Mouse (Mus musculus): ENCODE data around the gene Phldb2. TPM values are rescaled to one million over a fixed set of nuclear protein-coding genes. Genes with fewer than 3 reads are reported as not detected.

Phldb2 gene
- polyA plus RNA-seq, 1 experiment from 2014 or later: 32.9 TPM

DNA sequence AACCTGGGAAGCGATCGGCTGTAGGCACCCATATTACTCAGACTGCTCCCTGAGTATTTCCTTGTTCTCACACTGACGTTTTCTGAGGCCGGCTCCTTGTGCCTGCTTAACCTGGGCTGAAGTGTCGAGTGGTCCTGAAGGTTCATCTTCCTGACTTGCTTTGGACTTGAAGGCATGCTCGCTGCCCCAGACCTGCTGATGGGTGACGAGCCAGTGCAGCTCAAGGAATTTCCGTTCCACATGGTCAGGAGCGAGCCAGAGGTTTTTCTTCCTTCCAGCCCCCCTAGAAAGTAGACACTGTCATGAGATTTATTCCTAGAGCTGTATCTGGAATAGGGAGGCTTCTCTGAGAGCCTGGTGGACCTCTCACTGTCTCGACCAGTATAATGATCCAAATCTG is 128.1 kb downstream of the Phldb2 start:
- ATAC-seq (ENCODE audit: low FRiP score, low read depth): no peak
- H3K27me3 ChIP-seq (replicated peaks): no peaks in the 10 kb centered on the region

DNA sequence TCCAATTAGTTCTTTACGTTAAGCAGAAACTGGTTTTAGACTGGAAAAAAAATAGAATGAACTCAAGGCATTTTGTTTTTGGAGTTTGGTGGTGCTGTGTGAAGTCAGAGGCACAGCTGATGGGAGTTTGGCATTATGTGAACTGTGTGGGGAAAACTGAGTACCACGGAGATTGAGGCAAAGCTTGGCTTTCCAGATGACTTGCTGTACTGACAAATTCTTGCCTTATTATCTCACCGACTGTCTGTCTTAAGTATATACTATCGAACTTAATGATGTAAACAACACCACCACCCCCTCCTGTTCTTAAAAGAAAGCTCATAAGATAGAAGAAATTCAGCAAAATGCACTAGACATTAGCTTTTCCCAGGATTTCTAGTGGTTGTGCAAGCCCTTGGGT is 129.4 kb downstream of the Phldb2 start:
- Histone ChIP-seq H3K27ac (no peak overlapping the region), H3K4me2 (replicated peaks) (no peak overlapping the region), H3K9ac (no peak overlapping the region), H3K4me3 (no peak overlapping the region), H3K9me3 (no peaks in the 10 kb centered on the region), H3K4me1 (no peaks in the 10 kb centered on the region), H3K36me3 (peaks cover 13% of the 10 kb centered on the region; the same call in 1 of the 2 replicates), H3K27me3 (replicated peaks) (no peaks in the 10 kb centered on the region)
- WGBS: 74% methylated on average over 4 of the region's 4 CpGs
- no peak for ATAC-seq (ENCODE audit: low FRiP score, low read depth)

More for the DNA sequence above, 128.1 kb downstream of the Phldb2 start:
- Histone ChIP-seq H3K4me3 (no peak overlapping the region), H3K36me3 (peaks cover 13% of the 10 kb centered on the region; the same call in 1 of the 2 replicates), H3K27ac (no peak overlapping the region), H3K4me1 (no peaks in the 10 kb centered on the region), H3K4me2 (replicated peaks) (no peak overlapping the region), H3K9ac (no peak overlapping the region), H3K9me3 (no peaks in the 10 kb centered on the region)
- 92% methylated on average over 10 of the region's 10 CpGs for WGBS

DNA sequence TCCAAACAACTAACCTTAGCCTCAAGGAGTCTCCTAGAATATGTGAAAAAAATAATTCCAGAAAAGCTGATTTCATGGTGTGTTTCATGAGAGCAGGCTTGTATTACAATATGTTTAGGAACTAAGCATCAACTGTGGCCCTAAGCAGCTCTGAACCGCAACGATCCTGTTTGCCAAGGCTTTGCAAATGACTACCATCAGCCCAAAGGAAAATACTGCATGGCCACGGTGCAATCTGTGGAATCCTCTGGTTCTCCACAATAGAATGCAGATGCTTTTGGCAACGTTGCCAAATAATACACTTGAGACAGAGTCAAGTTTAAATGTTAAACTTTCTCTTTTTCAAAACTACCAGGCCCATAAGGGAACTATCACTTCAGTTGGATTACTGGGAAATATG is 133.5 kb downstream of the Phldb2 start:
- Histone ChIP-seq H3K27me3 (replicated peaks) (no peaks in the 10 kb centered on the region), H3K36me3 (peaks cover 7% of the 10 kb centered on the region; the same call in 1 of the 2 replicates), H3K27ac (no peak overlapping the region), H3K9me3 (no peaks in the 10 kb centered on the region), H3K4me3 (no peak overlapping the region), H3K4me1 (no peaks in the 10 kb centered on the region), H3K4me2 (replicated peaks) (no peak overlapping the region), H3K9ac (no peak overlapping the region)
- WGBS: 90% methylated on average over 4 of the region's 4 CpGs
- no peak for ATAC-seq (ENCODE audit: low FRiP score, low read depth)

DNA sequence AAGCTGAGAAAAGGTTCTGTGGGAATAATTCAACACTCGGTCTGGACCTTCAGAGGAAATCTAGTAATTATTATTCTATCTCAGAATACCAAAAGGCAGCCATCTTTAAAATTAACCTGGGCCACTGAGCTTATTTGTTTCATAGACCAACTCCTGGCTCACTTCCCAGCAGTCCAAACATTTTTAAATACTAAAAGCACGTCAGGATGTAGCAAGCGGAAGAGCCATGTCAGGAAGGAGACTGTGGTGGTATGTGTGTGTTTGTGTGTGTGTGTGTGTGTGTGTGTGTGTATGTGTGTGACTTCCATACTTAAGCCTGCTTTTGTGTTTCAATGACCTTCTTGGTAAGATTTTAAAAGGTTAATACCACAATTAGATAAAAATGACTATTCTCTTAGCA is 135.6 kb downstream of the Phldb2 start:
- ATAC-seq (ENCODE audit: low FRiP score, low read depth): no peak
- Histone ChIP-seq H3K27me3 (replicated peaks) (no peaks in the 10 kb centered on the region), H3K9ac (no peak overlapping the region), H3K9me3 (no peaks in the 10 kb centered on the region), H3K36me3 (no peaks in the 10 kb centered on the region), H3K27ac (no peak overlapping the region), H3K4me3 (no peak overlapping the region), H3K4me2 (replicated peaks) (no peak overlapping the region), H3K4me1 (no peaks in the 10 kb centered on the region)
- WGBS: 94% methylated on average over 3 of the region's 3 CpGs

DNA sequence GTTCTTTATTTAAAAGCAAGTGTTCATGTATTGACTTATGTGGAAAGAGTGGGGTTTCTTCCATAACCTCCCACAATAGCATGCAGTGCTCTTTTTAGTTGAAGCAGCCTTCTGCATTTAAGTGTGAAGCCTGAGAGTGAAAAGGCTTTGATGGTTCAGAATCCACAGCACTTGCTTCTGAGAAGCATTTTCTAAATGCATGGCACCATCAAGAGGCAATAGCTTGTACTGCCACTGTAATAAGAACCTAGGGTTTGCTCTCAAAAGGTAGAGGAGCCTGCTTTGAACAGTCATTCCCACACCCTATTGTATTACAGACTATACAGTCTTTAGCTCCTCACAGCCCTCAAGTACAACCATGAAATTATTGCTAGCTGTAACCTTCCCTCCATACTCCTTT is 136.7 kb downstream of the Phldb2 start:
- Histone ChIP-seq H3K4me3 (no peak overlapping the region), H3K4me1 (no peaks in the 10 kb centered on the region), H3K27me3 (replicated peaks) (no peaks in the 10 kb centered on the region), H3K9ac (no peak overlapping the region), H3K36me3 (no peaks in the 10 kb centered on the region), H3K27ac (no peak overlapping the region), H3K4me2 (replicated peaks) (no peak overlapping the region), H3K9me3 (no peaks in the 10 kb centered on the region)
- ATAC-seq (ENCODE audit: low FRiP score, low read depth): no peak

DNA sequence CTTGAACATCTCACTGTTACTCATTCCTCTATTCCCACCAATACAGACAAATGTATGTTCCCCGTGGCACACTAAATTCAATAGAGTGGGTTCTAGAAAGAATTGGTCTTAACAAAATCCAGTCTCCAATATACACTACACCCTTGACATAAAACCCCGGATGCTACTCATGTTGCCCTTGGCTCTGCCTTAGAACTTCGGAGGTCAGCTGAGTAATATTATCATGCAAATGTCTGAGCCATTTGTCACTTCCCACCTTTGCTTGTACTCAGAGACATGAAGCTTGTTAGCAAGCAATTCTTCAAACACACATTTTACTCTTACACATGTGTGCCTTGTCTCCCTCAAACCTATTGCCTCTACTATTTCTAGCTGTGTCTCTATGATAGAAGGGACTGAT is 138.8 kb downstream of the Phldb2 start:
- Histone ChIP-seq H3K27me3 (replicated peaks) (no peaks in the 10 kb centered on the region), H3K4me2 (replicated peaks) (no peak overlapping the region)
- whole genome bisulfite sequencing: 69% methylated on average over 3 of the region's 3 CpGs

DNA sequence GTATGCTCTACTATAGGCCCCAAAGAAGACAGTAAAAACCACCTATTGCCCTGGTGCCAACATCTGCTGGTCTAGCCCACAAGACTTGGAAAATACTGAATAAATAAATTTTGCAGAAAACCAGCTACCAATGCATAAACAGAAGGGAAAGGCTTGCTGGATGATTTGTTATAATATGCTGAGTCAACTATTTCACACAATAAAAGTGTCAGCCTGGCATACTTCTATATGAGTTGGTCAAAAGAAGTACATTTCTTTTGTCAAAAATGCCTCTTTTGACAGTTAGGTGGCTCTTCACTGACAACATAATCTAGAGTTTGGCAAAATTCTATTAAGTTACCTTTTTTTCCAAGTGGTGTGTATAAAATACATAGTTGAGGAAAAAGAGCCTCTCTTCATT is 141.6 kb downstream of the Phldb2 start:
- Histone ChIP-seq H3K4me3 (no peak overlapping the region), H3K36me3 (peaks cover 10% of the 10 kb centered on the region; the same call in 1 of the 2 replicates), H3K4me2 (replicated peaks) (no peak overlapping the region), H3K9ac (no peak overlapping the region), H3K9me3 (no peaks in the 10 kb centered on the region), H3K4me1 (no peaks in the 10 kb centered on the region), H3K27ac (no peak overlapping the region), H3K27me3 (replicated peaks) (no peaks in the 10 kb centered on the region)
- no peak for ATAC-seq (ENCODE audit: low FRiP score, low read depth)

More for the DNA sequence above, 138.8 kb downstream of the Phldb2 start:
- Histone ChIP-seq H3K4me1 (no peaks in the 10 kb centered on the region), H3K9me3 (no peaks in the 10 kb centered on the region), H3K4me3 (no peak overlapping the region), H3K36me3 (no peaks in the 10 kb centered on the region), H3K27ac (no peak overlapping the region), H3K9ac (no peak overlapping the region)
- ATAC-seq (ENCODE audit: low FRiP score, low read depth): no peak

DNA sequence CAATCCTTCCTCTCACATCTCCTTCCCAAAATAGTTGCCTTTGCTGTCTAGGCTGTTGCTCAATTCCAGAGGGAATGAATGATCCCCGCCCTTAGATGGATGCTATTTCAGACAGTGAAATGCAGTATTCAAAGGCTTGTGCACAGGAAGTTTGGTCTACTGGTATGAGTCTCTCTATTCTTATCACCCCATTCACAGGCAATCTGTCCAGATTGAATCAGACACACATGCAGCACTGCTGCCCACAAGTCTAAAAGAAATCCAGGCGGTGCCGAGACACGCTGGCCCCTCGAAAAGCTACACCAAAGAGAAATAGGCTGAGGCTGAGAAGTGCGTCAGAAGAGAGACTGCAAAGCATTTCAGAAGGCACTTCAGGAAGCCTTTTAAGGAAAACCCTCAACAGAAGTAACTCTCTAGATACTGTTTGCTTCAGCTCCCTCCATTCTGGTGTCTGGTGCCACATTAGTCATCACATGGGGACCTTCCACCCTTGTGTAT is 142.5 kb downstream of the Phldb2 start:
- H3K4me3 ChIP-seq: no peak overlapping the region
- no peaks in the 10 kb centered on the region for H3K4me1 ChIP-seq
- peaks cover 10% of the 10 kb centered on the region; the same call in 1 of the 2 replicates for H3K36me3 ChIP-seq
- no peaks in the 10 kb centered on the region for H3K9me3 ChIP-seq
- WGBS: 87% methylated on average over 6 of the region's 6 CpGs
- H3K27me3 ChIP-seq (replicated peaks): no peaks in the 10 kb centered on the region
- H3K9ac ChIP-seq: no peak overlapping the region
- no peak overlapping the region for H3K27ac ChIP-seq
- no peak overlapping the region for H3K4me2 ChIP-seq (replicated peaks)
- ATAC-seq (ENCODE audit: low FRiP score, low read depth): no peak

DNA sequence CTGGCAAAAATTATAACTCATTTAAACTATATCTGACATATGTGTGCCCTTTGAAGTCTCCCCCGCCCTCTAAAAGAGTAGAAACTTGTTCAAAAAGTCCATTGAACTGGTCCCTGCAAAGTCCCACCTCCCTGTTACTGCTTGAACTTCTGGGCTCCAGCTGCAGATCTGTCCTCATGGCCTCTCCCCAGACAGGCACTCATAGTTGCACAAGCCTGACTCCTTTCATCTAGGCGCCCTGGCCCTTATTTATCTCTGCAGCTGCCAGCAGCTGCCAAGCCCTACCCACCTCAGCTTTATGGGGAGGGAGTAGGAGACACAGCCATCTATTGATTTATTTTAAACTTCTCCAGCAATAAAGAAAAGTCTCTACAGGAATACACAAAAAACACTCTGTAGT is 143.2 kb downstream of the Phldb2 start:
- no peak overlapping the region for H3K4me2 ChIP-seq (replicated peaks)
- no peaks in the 10 kb centered on the region for H3K27me3 ChIP-seq (replicated peaks)
- no peak overlapping the region for H3K4me3 ChIP-seq
- 59% methylated on average over 2 of the region's 2 CpGs for WGBS
- H3K9ac ChIP-seq: no peak overlapping the region
- no peak for ATAC-seq (ENCODE audit: low FRiP score, low read depth)
- no peaks in the 10 kb centered on the region for H3K9me3 ChIP-seq
- no peaks in the 10 kb centered on the region for H3K4me1 ChIP-seq
- peaks cover 10% of the 10 kb centered on the region; the same call in 1 of the 2 replicates for H3K36me3 ChIP-seq
- H3K27ac ChIP-seq: no peak overlapping the region

DNA sequence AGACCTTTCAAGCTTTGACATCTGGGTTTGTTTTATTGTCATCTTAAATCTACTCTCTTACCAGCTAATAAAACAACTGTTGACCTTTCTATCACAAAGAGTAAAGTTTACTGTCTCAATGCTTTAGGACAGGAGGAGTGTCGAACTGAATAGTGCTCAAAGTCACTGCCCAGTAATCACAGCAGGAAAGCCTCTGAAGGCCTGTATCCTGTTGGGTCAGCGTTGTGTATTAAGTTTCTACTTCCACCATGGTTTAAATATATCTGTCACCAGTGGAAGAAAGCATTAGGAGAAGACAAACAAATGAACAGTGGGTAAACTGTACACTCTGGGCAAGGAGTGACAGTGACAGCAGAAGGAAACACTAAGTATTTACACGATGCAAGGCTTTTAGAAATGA is 148.7 kb downstream of the Phldb2 start:
- Histone ChIP-seq H3K27ac (no peak overlapping the region), H3K4me2 (replicated peaks) (no peak overlapping the region), H3K36me3 (peaks cover 21% of the 10 kb centered on the region; the same call in 1 of the 2 replicates), H3K9ac (no peak overlapping the region), H3K27me3 (replicated peaks) (no peaks in the 10 kb centered on the region), H3K4me1 (no peaks in the 10 kb centered on the region), H3K9me3 (no peaks in the 10 kb centered on the region), H3K4me3 (no peak overlapping the region)
- no peak for ATAC-seq (ENCODE audit: low FRiP score, low read depth)
- 53% methylated on average over 3 of the region's 3 CpGs for WGBS

DNA sequence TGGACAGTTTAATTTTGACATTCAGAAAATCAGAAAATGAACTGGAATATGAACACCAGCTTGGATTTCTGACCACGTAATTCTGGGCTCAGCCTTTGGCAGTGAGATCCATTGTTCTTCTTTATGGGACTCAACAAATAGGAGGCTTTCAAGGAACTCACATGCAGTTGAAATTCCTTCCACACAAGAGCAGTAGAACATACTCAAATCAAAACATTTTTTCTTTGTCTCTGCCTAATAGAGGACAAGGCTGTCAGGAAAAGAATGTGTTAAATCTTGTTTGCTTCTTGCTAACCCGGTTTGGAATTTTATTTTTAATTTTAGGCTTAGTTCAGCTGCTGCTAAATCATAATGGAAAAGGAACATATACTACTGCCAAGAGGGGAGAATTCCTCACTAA is 153.0 kb downstream of the Phldb2 start:
- no peaks in the 10 kb centered on the region for H3K27me3 ChIP-seq (replicated peaks)
- WGBS: 76% methylated on average over 2 of the region's 2 CpGs
- H3K9ac ChIP-seq: no peak overlapping the region
- H3K4me1 ChIP-seq: no peaks in the 10 kb centered on the region
- H3K4me3 ChIP-seq: no peak overlapping the region
- no peaks in the 10 kb centered on the region for H3K9me3 ChIP-seq
- no peak for ATAC-seq (ENCODE audit: low FRiP score, low read depth)
- no peak overlapping the region for H3K27ac ChIP-seq
- H3K4me2 ChIP-seq (replicated peaks): no peak overlapping the region
- H3K36me3 ChIP-seq: peaks cover 11% of the 10 kb centered on the region; the same call in 1 of the 2 replicates

DNA sequence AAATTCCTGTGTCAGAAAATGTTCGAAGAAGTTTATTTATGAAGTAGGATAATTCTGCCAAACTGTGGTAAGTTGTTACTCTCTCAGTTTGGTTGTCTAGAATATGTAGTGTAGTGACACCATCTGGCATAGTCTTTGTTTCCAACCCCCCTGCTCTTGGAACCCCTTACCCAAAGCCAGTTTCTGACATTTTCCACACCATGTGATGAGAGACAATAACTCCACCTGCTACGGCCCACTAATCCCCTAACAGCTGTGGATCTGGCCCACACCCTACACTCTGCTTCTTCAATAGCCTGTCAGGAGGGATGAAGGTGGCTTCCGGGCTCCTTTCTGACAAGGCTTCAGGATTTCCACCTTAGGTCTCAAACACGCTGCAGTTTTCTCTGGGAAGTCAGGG is 154.2 kb downstream of the Phldb2 start:
- H3K4me3 ChIP-seq: no peak overlapping the region
- WGBS: 81% methylated on average over 4 of the region's 4 CpGs
- no peak overlapping the region for H3K4me2 ChIP-seq (replicated peaks)
- no peak for ATAC-seq (ENCODE audit: low FRiP score, low read depth)
- no peaks in the 10 kb centered on the region for H3K9me3 ChIP-seq
- no peak overlapping the region for H3K9ac ChIP-seq
- H3K27me3 ChIP-seq (replicated peaks): no peaks in the 10 kb centered on the region
- no peak overlapping the region for H3K27ac ChIP-seq
- peaks cover 11% of the 10 kb centered on the region; the same call in 1 of the 2 replicates for H3K36me3 ChIP-seq
- H3K4me1 ChIP-seq: no peaks in the 10 kb centered on the region

DNA sequence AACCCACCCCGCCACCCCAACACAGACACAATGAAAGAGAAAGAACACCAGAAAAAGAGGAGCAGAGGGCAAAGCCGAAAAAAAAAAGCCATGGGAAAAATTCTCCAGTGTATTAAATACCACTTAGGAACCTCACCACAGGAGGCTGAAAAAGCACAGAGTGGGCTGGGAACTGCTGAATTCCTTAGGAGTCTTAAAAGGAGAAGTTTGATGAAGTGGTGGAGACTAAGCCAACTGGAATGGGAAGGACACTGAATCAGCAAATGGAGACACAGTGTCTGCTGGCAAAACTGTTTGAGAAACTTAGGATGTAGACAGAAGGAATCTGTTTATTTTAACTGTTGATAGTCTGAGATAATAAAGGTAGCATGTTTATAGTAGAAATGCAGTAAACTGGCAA is 154.8 kb downstream of the Phldb2 start:
- H3K36me3 ChIP-seq: peaks cover 13% of the 10 kb centered on the region; the same call in 1 of the 2 replicates
- H3K27ac ChIP-seq: no peak overlapping the region
- H3K4me2 ChIP-seq (replicated peaks): no peak overlapping the region
- WGBS: 86% methylated on average over 2 of the region's 2 CpGs
- ATAC-seq (ENCODE audit: low FRiP score, low read depth): no peak
- H3K9ac ChIP-seq: no peak overlapping the region
- no peaks in the 10 kb centered on the region for H3K4me1 ChIP-seq
- H3K4me3 ChIP-seq: no peak overlapping the region
- no peaks in the 10 kb centered on the region for H3K9me3 ChIP-seq
- H3K27me3 ChIP-seq (replicated peaks): no peaks in the 10 kb centered on the region
